Mouse (Mus musculus) embryonic facial prominence, embryonic 14.5 days (tissue): ENCODE data around the gene Gm13178. TPM values are rescaled to one million over a fixed set of nuclear protein-coding genes. Genes with fewer than 3 reads are reported as not detected.

Experiments
- ATAC-seq: fragments of 200-750 bp; cut with Nextera tagmentation; 2 replicates; pipeline ENCODE4 v1.8.0; 2017; ENCODE audit warnings: low read depth, moderate number of reproducible peaks, moderate TSS enrichment
- DNase-seq: peaks from one replicate; pipeline ENCODE4 v3.0.0-alpha.2; 2015; ENCODE audit warnings: low spot score
- H3K27ac ChIP-seq: fragments of 300-500 bp; sonication (generic); replicated peaks from 2 replicates; pipeline ENCODE4 v1.5.1; 2014; ENCODE audit warnings: low read depth, mild to moderate bottlenecking, low read length, moderate library complexity
- H3K27me3 ChIP-seq: fragments of 300-500 bp; sonication (generic); replicated peaks from 2 replicates; pipeline ENCODE4 v1.6.1; 2014; ENCODE audit warnings: low read length; ENCODE audit not compliant: control insufficient read depth, insufficient read depth
- H3K36me3 ChIP-seq: fragments of 300-500 bp; sonication (generic); 2 replicates; pipeline ENCODE4 v1.6.1; 2014; ENCODE audit warnings: low read length, mixed read lengths; ENCODE audit not compliant: control insufficient read depth, insufficient read depth
- H3K4me1 ChIP-seq: fragments of 300-500 bp; sonication (generic); 2 replicates; pipeline ENCODE4 v1.6.1; 2014; ENCODE audit warnings: antibody characterized with exemption, low read length; ENCODE audit not compliant: control insufficient read depth, insufficient read depth
- H3K4me2 ChIP-seq: fragments of 300-500 bp; sonication (generic); 2 replicates; pipeline ENCODE4 v1.6.1; 2014; ENCODE audit warnings: low read depth, mild to moderate bottlenecking, low read length, moderate library complexity, mixed read lengths
- H3K4me3 ChIP-seq: fragments of 300-500 bp; sonication (generic); 2 replicates; pipeline ENCODE4 v1.5.1; 2014; ENCODE audit warnings: low read depth, mild to moderate bottlenecking, low read length
- H3K9ac ChIP-seq: fragments of 300-500 bp; sonication (generic); 2 replicates; pipeline ENCODE4 v1.6.1; 2014; ENCODE audit warnings: low read depth, mild to moderate bottlenecking, low read length, moderate library complexity, mixed read lengths
- H3K9me3 ChIP-seq: fragments of 300-500 bp; sonication (generic); 2 replicates; pipeline ENCODE4 v1.6.1; 2016; ENCODE audit warnings: low read length; ENCODE audit not compliant: control insufficient read depth
- WGBS: fragments of 180-500 bp; shearing (Covaris S2); extraction: QIAGEN DNeasy Blood & Tissue Kit; methylation state at CpG from one replicate; pipeline ENCODE4 v1.1.7; 2014; 5-methylcytosine and 5-hydroxymethylcytosine counted together
- polyA plus RNA-seq: library from polyadenylated mRNA; unstranded; fragments of >200 nt; fragmentation: Nextera tagmentation; extraction: Ambion mirVana; gene quantifications from 2 replicates; pipeline ENCODE4 v1.2.1, GENCODE M21; 2014

Gene Gm13178
- not detected in 2 replicates for polyA plus RNA-seq

- no peaks in the 10 kb centered on the region for H3K4me1 ChIP-seq
- 94% methylated on average over 1 of the region's 1 CpGs for WGBS
- no peak for DNase-seq
- no peak within 1 kb of the TSS for H3K4me3 ChIP-seq
- no peaks in the 10 kb centered on the region for H3K27me3 ChIP-seq
- ATAC-seq, result no peak
- no peaks in the 10 kb centered on the region for H3K36me3 ChIP-seq
- no peak within 1 kb of the TSS for H3K9ac ChIP-seq
- no peak within 1 kb of the TSS for H3K4me2 ChIP-seq
- 0 out of 2 replicates have a peak, but pooled peaks cover 7% of the 10 kb centered on the region for H3K9me3 ChIP-seq
- H3K27ac ChIP-seq, result no peak within 1 kb of the TSS
Observed at GRCm38 (mm10) chr4:144721304-144721703, at the start of gene Gm13178. TSS of gene Gm13178 (minus strand) at chr4:144721404.

GRCm38 (mm10) chr4:144765722-144766121 is 44.5 kb upstream of the Gm13178 start:
- WGBS, result 38% methylated on average over 2 of the region's 2 CpGs

GRCm38 (mm10) chr4:144749139-144749538 is 27.9 kb upstream of the Gm13178 start:
- no peak overlapping the region for H3K27ac ChIP-seq
- DNase-seq, result peak; percentile 3
- H3K4me1 ChIP-seq, result no peaks in the 10 kb centered on the region
- no peaks in the 10 kb centered on the region for H3K27me3 ChIP-seq
- H3K36me3 ChIP-seq, result no peaks in the 10 kb centered on the region
- H3K4me3 ChIP-seq, result no peak overlapping the region
- no peaks in the 10 kb centered on the region for H3K9me3 ChIP-seq
- WGBS, result 52% methylated on average over 1 of the region's 1 CpGs
- no peak for ATAC-seq
- H3K9ac ChIP-seq, result no peak overlapping the region
- no peak overlapping the region for H3K4me2 ChIP-seq

More at GRCm38 (mm10) chr4:144765722-144766121, 44.5 kb upstream of the Gm13178 start:
- DNase-seq (peak; percentile 55), ATAC-seq (no peak)
- Histone ChIP-seq H3K9ac (no peak overlapping the region), H3K27me3 (no peaks in the 10 kb centered on the region), H3K9me3 (no peaks in the 10 kb centered on the region), H3K4me3 (no peak overlapping the region), H3K27ac (no peak overlapping the region), H3K4me1 (no peaks in the 10 kb centered on the region), H3K4me2 (no peak overlapping the region), H3K36me3 (no peaks in the 10 kb centered on the region)

- H3K9me3 ChIP-seq, result 0 out of 2 replicates have a peak, but pooled peaks cover 7% of the 10 kb centered on the region
- H3K4me3 ChIP-seq, result no peak overlapping the region
- H3K4me1 ChIP-seq, result no peaks in the 10 kb centered on the region
- H3K27ac ChIP-seq, result no peak overlapping the region
- no peaks in the 10 kb centered on the region for H3K27me3 ChIP-seq
- H3K36me3 ChIP-seq, result no peaks in the 10 kb centered on the region
- no peak for ATAC-seq
- no peak overlapping the region for H3K4me2 ChIP-seq
- H3K9ac ChIP-seq, result no peak overlapping the region
- no peak for DNase-seq
- WGBS, result 70% methylated on average over 1 of the region's 1 CpGs
Observed at GRCm38 (mm10) chr4:144719691-144720090, 1.5 kb downstream of the Gm13178 start.

- Histone ChIP-seq H3K9me3 (0 out of 2 replicates have a peak, but pooled peaks cover 7% of the 10 kb centered on the region), H3K27me3 (no peaks in the 10 kb centered on the region), H3K4me2 (no peak overlapping the region), H3K9ac (no peak overlapping the region), H3K36me3 (no peaks in the 10 kb centered on the region), H3K4me3 (no peak overlapping the region), H3K4me1 (no peaks in the 10 kb centered on the region), H3K27ac (no peak overlapping the region)
- no peak for DNase-seq
- WGBS, result 75% methylated on average over 1 of the region's 1 CpGs
- ATAC-seq, result no peak
Observed at GRCm38 (mm10) chr4:144718288-144718687, 2.9 kb downstream of the Gm13178 start.

- Histone ChIP-seq H3K9ac (no peak within 1 kb of the TSS), H3K27me3 (no peaks in the 10 kb centered on the region), H3K36me3 (no peaks in the 10 kb centered on the region), H3K27ac (no peak within 1 kb of the TSS), H3K4me2 (no peak within 1 kb of the TSS), H3K4me1 (no peaks in the 10 kb centered on the region), H3K9me3 (no peaks in the 10 kb centered on the region), H3K4me3 (no peak within 1 kb of the TSS)
- 50% methylated on average over 2 of the region's 2 CpGs for WGBS
- ATAC-seq (no peak), DNase-seq (no peak)
Observed at GRCm38 (mm10) chr4:144686268-144686667, 34.9 kb downstream of the Gm13178 start, which contains the start of gene Gm436. TSS of gene Gm436 (minus strand) at chr4:144686368.

Other genes with a start within 250 kb of the Gm13178 start
- gene 9430007A20Rik, start 201.6 kb downstream of the Gm13178 start, polyA plus RNA-seq, result not detected in 2 replicates
- not detected in 2 replicates for gene Gm13124, start 156.3 kb downstream of the Gm13178 start, polyA plus RNA-seq
- not detected in 2 replicates for gene Aadacl4, start 107.7 kb downstream of the Gm13178 start, polyA plus RNA-seq
- not detected in 2 replicates for gene Gm436, start 35.0 kb downstream of the Gm13178 start, polyA plus RNA-seq
- gene Gm438, start 65.2 kb upstream of the Gm13178 start, polyA plus RNA-seq, result not detected in 2 replicates
- 66.8 and 67.4 TPM in 2 replicates for gene Dhrs3, start 171.4 kb upstream of the Gm13178 start, polyA plus RNA-seq